Mouse (Mus musculus): ENCODE measurements around the gene Xrra1. TPM values are rescaled to one million over a fixed set of nuclear protein-coding genes. Genes with fewer than 3 reads are reported as not detected.

The Xrra1 gene
- polyA plus RNA-seq, 1 experiment from 2014 or later = not detected

Other genes with a start within 250 kb of the Xrra1 start
- 0.41 and 0.44 TPM in 2 replicates for gene Tpbgl, start 232.0 kb upstream of the Xrra1 start, polyA plus RNA-seq (2015; fragmentation: Nextera tagmentation; extraction: Ambion mirVana)
- gene Slco2b1, start 147.8 kb upstream of the Xrra1 start, polyA plus RNA-seq (2015; fragmentation: Nextera tagmentation; extraction: Ambion mirVana) = 0.18 and 0.31 TPM in 2 replicates
- not detected in 2 replicates for gene Olfr520, start 128.8 kb upstream of the Xrra1 start, polyA plus RNA-seq (2015; fragmentation: Nextera tagmentation; extraction: Ambion mirVana)
- not detected in 2 replicates for gene Olfr521, start 95.6 kb upstream of the Xrra1 start, polyA plus RNA-seq (2015; fragmentation: Nextera tagmentation; extraction: Ambion mirVana)
- 4.9 and 5.4 TPM in 2 replicates for gene Neu3, start 30.7 kb upstream of the Xrra1 start, polyA plus RNA-seq (2015; fragmentation: Nextera tagmentation; extraction: Ambion mirVana)
- gene Spcs2, start 4.3 kb downstream of the Xrra1 start, polyA plus RNA-seq (2015; fragmentation: Nextera tagmentation; extraction: Ambion mirVana) = 169 and 193 TPM in 2 replicates
- gene Rnf169, start 121.3 kb downstream of the Xrra1 start, polyA plus RNA-seq (2015; fragmentation: Nextera tagmentation; extraction: Ambion mirVana) = 1.6 and 2.0 TPM in 2 replicates
- gene Chrdl2, start 147.1 kb downstream of the Xrra1 start, polyA plus RNA-seq (2015; fragmentation: Nextera tagmentation; extraction: Ambion mirVana) = not detected in 2 replicates

Measured in liver, embryonic 15.5 days (tissue).